Mouse (Mus musculus): ENCODE data around the gene Daglb. TPM values are rescaled to one million over a fixed set of nuclear protein-coding genes. Genes with fewer than 3 reads are reported as not detected.

Daglb gene
- polyA plus RNA-seq, 1 experiment from 2014 or later: 23.3 TPM

DNA sequence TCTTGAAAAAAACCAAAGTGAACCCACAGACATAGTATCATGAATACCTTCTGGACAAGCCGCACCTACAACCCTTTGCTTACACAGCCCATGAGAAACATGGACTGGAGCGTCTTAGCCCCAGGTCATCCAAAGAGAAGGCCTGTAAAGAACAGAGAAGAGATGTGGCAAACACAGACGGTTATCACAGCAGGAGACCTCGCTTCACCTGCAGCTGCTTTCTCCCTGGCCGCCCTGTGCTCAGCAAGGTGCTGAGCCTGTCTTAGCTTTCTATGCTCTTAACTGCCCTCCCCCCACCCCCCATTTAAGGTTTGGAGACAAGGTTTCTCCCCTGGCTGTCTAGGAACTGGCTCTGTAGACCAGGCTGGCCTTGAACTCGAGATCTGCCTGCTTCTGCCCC, 90.8 kb downstream of the Daglb start:
- Histone ChIP-seq H3K36me3 (replicated peaks) (no peaks in the 10 kb centered on the region), H3K27ac (no peak overlapping the region), H3K27me3 (replicated peaks) (no peaks in the 10 kb centered on the region), H3K4me2 (no peak overlapping the region), H3K4me1 (peaks cover 27% of the 10 kb centered on the region), H3K9ac (no peak overlapping the region), H3K9me3 (no peaks in the 10 kb centered on the region), H3K4me3 (no peak overlapping the region)
- no peak for ATAC-seq (replicated peaks)
- WGBS: 73% methylated on average over 6 of the region's 6 CpGs

Other genes starting within 250 kb of the Daglb start
- gene Spdye4a, start 237.7 kb upstream of the Daglb start, polyA plus RNA-seq (2015; fragmentation: Nextera tagmentation; extraction: Ambion mirVana): not detected in 2 replicates
- 22.5 and 22.8 TPM in 2 replicates for gene Zfp12, start 229.4 kb upstream of the Daglb start, polyA plus RNA-seq (2015; fragmentation: Nextera tagmentation; extraction: Ambion mirVana)
- gene Zfp316, start 194.6 kb upstream of the Daglb start, polyA plus RNA-seq (2015; fragmentation: Nextera tagmentation; extraction: Ambion mirVana): 14.0 and 15.0 TPM in 2 replicates
- gene Zfp853, start 171.0 kb upstream of the Daglb start, polyA plus RNA-seq (2015; fragmentation: Nextera tagmentation; extraction: Ambion mirVana): 0.19 and 0.34 TPM in 2 replicates
- gene E130309D02Rik, start 149.2 kb upstream of the Daglb start, polyA plus RNA-seq (2015; fragmentation: Nextera tagmentation; extraction: Ambion mirVana): 32.2 and 33.5 TPM in 2 replicates
- 73.5 and 79.0 TPM in 2 replicates for gene Zdhhc4, start 135.3 kb upstream of the Daglb start, polyA plus RNA-seq (2015; fragmentation: Nextera tagmentation; extraction: Ambion mirVana)
- gene Grid2ip, start 107.2 kb upstream of the Daglb start, polyA plus RNA-seq (2015; fragmentation: Nextera tagmentation; extraction: Ambion mirVana): 0.33 and 0.44 TPM in 2 replicates
- 123 TPM in 2 replicates for gene Kdelr2, start 60.7 kb upstream of the Daglb start, polyA plus RNA-seq (2015; fragmentation: Nextera tagmentation; extraction: Ambion mirVana)
- gene Rac1, start 63.5 kb downstream of the Daglb start, polyA plus RNA-seq (2015; fragmentation: Nextera tagmentation; extraction: Ambion mirVana): 389 and 397 TPM in 2 replicates
- gene Cyth3, start 157.9 kb downstream of the Daglb start, polyA plus RNA-seq (2015; fragmentation: Nextera tagmentation; extraction: Ambion mirVana): 39.1 and 41.4 TPM in 2 replicates